Mouse (Mus musculus) layer of hippocampus, postnatal 10 days (tissue): ENCODE results near the gene Grip1. TPM values are rescaled to one million over a fixed set of nuclear protein-coding genes. Genes with fewer than 3 reads are reported as not detected.
A peak's percentile ranks its signal among the peaks of the same experiment; 100 is the strongest.

ENCODE experiments used
- DNase-seq, 2 experiments: peaks; one replicate each; pipeline ENCODE4 v3.0.0; 2021; ENCODE audit warnings: low spot score in 2 of 2
- total RNA-seq, 2 experiments: library from RNA; stranded (reverse); gene quantifications; 2 replicates each; pipeline ENCODE4 v1.2.3; 2021

Gene Grip1
- total RNA-seq, 2 experiments from 2014 or later, result 51.9 to 57.0 TPM

- DNase-seq, result no peak
Measured at GRCm38 (mm10) chr10:119558432-119558831, 104.8 kb downstream of the Grip1 start.

- no peak for DNase-seq
Measured at GRCm38 (mm10) chr10:119564862-119565261, 111.2 kb downstream of the Grip1 start.

GRCm38 (mm10) chr10:119573134-119573533 lies 119.5 kb downstream of the Grip1 start:
- no peak for DNase-seq

GRCm38 (mm10) chr10:119575780-119576179 lies 122.2 kb downstream of the Grip1 start:
- no peak for DNase-seq

GRCm38 (mm10) chr10:119580024-119580423 lies 126.4 kb downstream of the Grip1 start:
- no peak for DNase-seq

GRCm38 (mm10) chr10:119584666-119585065 lies 131.0 kb downstream of the Grip1 start:
- no peak for DNase-seq

- no peak for DNase-seq
Measured at GRCm38 (mm10) chr10:119586976-119587375, 133.3 kb downstream of the Grip1 start.

- DNase-seq, result no peak
Measured at GRCm38 (mm10) chr10:119596822-119597221, 143.2 kb downstream of the Grip1 start.

- DNase-seq, result no peak
Measured at GRCm38 (mm10) chr10:119607501-119607900, 153.9 kb downstream of the Grip1 start.

- no peak for DNase-seq
Measured at GRCm38 (mm10) chr10:119608998-119609397, 155.4 kb downstream of the Grip1 start.

GRCm38 (mm10) chr10:119610279-119610895 lies 156.8 kb downstream of the Grip1 start:
- no peak for DNase-seq

- DNase-seq, result no peak
Measured at GRCm38 (mm10) chr10:119612034-119612433, 158.4 kb downstream of the Grip1 start.

GRCm38 (mm10) chr10:119614726-119615125 lies 161.1 kb downstream of the Grip1 start:
- no peak for DNase-seq

- DNase-seq, result peak; percentile 41 to 62
Measured at GRCm38 (mm10) chr10:119615240-119615885, 161.7 kb downstream of the Grip1 start.

GRCm38 (mm10) chr10:119616078-119616477 lies 162.4 kb downstream of the Grip1 start:
- DNase-seq, result no peak

GRCm38 (mm10) chr10:119628656-119629055 lies 175.0 kb downstream of the Grip1 start:
- DNase-seq, result no peak

- no peak for DNase-seq
Measured at GRCm38 (mm10) chr10:119630401-119630800, 176.8 kb downstream of the Grip1 start.

- no peak for DNase-seq
Measured at GRCm38 (mm10) chr10:119631966-119632365, 178.3 kb downstream of the Grip1 start.

GRCm38 (mm10) chr10:119634544-119634943 lies 180.9 kb downstream of the Grip1 start:
- no peak for DNase-seq

- DNase-seq, result peak; percentile 18 to 44
Measured at GRCm38 (mm10) chr10:119640534-119640933, 186.9 kb downstream of the Grip1 start.

- DNase-seq, result no peak
Measured at GRCm38 (mm10) chr10:119641011-119641410, 187.4 kb downstream of the Grip1 start.

- DNase-seq, result no peak
Measured at GRCm38 (mm10) chr10:119644289-119644688, 190.7 kb downstream of the Grip1 start.
